Mouse (Mus musculus) stomach, embryonic 14.5 days (tissue): ENCODE measurements at regions not wholly inside any gene's neighbourhood (a gene's known extent, or its start where the extent isn't known, plus 50 kb on each side); places are given as distances from the start of the nearest gene placed in this dataset.
"Not testable (repeated sequence)": the region's sequence is repeated elsewhere in the genome, so short reads cannot be mapped to it uniquely, and the experiment has no call there.

Source experiments
- ATAC-seq: fragments of 200-750 bp; cut with Nextera tagmentation; 2 replicates; pipeline ENCODE4 v1.8.0; 2017; ENCODE audit warnings: low read depth, moderate TSS enrichment; ENCODE audit not compliant: insufficient number of reproducible peaks, insufficient read depth, low FRiP score
- H3K27ac ChIP-seq: fragments of 300-500 bp; sonication (generic); 2 replicates; pipeline ENCODE4 v1.5.1; 2014; ENCODE audit warnings: mild to moderate bottlenecking, low read length, moderate library complexity, mixed read lengths
- H3K27me3 ChIP-seq: fragments of 300-500 bp; sonication (generic); 2 replicates; pipeline ENCODE4 v1.6.1; 2014; ENCODE audit warnings: low read length, control low read depth, mixed read lengths; ENCODE audit not compliant: control insufficient read depth, insufficient read depth
- H3K36me3 ChIP-seq: fragments of 300-500 bp; sonication (generic); 2 replicates; pipeline ENCODE4 v1.6.1; 2014; ENCODE audit warnings: mild to moderate bottlenecking, control low read depth, low read length, moderate library complexity, mixed read lengths; ENCODE audit not compliant: control insufficient read depth, insufficient read depth
- H3K4me1 ChIP-seq: fragments of 300-500 bp; sonication (generic); 2 replicates; pipeline ENCODE4 v1.6.1; 2014; ENCODE audit warnings: low read length, control low read depth, mixed read lengths; ENCODE audit not compliant: control insufficient read depth, insufficient read depth
- H3K4me2 ChIP-seq: fragments of 300-500 bp; sonication (generic); replicated peaks from 2 replicates; pipeline ENCODE4 v1.6.1; 2014; ENCODE audit warnings: low read depth, low read length, control low read depth
- H3K4me3 ChIP-seq: fragments of 300-500 bp; sonication (generic); 2 replicates; pipeline ENCODE4 v1.5.1; 2014; ENCODE audit warnings: low read depth, low read length, control low read depth
- H3K9ac ChIP-seq: fragments of 300-500 bp; sonication (generic); replicated peaks from 2 replicates; pipeline ENCODE4 v1.6.1; 2014; ENCODE audit warnings: low read depth, mild to moderate bottlenecking, control low read depth, low read length, moderate library complexity, mixed read lengths
- H3K9me3 ChIP-seq: fragments of 300-500 bp; sonication (generic); 2 replicates; pipeline ENCODE4 v1.6.1; 2016; ENCODE audit warnings: low read depth, low read length, control low read depth; ENCODE audit not compliant: control insufficient read depth
- WGBS: fragments of 180-500 bp; shearing (Covaris S2); extraction: QIAGEN DNeasy Blood & Tissue Kit; methylation state at CpG from one replicate; pipeline ENCODE4 v1.1.7; 2014; 5-methylcytosine and 5-hydroxymethylcytosine counted together

DNA sequence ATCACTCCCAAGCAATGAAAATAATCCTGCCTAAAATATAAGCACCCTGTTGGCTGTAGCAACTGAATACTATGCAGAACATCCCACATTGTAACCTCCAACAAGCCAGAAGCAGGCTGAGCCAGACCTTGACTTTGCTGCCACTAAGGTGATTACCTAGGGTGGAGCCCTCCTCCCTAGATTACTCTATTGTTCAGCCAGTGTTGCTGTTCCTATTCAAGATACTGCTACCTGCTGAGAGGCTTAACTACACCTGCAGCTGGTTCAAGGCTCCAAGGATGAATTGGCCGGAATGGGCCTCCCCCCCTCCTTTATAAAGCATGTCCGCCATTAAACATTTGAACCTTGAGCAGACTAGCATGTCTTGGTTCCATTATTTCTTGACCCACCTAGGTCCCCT, 311.3 kb upstream of the Lrrn1 start:
- H3K9ac ChIP-seq = no peak overlapping the region
- no peaks in the 10 kb centered on the region for H3K9me3 ChIP-seq
- ATAC-seq = no peak
- 78% methylated on average over 2 of the region's 2 CpGs for WGBS
- no peaks in the 10 kb centered on the region for H3K27me3 ChIP-seq
- H3K4me3 ChIP-seq = no peak overlapping the region
- H3K4me1 ChIP-seq = no peaks in the 10 kb centered on the region
- no peak overlapping the region for H3K4me2 ChIP-seq
- H3K36me3 ChIP-seq = no peaks in the 10 kb centered on the region
- no peak overlapping the region for H3K27ac ChIP-seq

DNA sequence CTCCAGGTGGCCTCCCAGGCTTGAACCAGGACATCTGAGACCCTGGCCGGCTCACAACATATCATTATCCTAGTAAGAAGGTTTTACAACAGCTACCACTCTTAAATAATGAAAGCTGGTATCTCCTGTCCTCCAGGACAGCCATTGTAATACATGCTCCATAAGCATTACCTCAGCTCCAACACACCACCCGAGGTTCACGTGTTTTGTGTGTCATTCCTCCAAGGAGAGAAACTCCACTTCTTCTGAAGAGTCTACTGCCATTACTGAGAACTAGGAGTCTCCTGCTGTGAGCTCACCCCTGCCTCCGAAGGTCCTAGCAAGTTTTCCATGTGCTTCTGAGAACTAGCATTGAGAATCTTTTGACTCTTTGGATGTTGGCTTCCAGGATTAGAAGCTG, 310.8 kb upstream of the Lrrn1 start:
- Histone ChIP-seq H3K4me2 (no peak overlapping the region), H3K27ac (no peak overlapping the region), H3K27me3 (no peaks in the 10 kb centered on the region), H3K36me3 (no peaks in the 10 kb centered on the region), H3K4me1 (no peaks in the 10 kb centered on the region), H3K4me3 (no peak overlapping the region), H3K9ac (no peak overlapping the region), H3K9me3 (no peaks in the 10 kb centered on the region)
- no peak for ATAC-seq
- 75% methylated on average over 4 of the region's 4 CpGs for WGBS

DNA sequence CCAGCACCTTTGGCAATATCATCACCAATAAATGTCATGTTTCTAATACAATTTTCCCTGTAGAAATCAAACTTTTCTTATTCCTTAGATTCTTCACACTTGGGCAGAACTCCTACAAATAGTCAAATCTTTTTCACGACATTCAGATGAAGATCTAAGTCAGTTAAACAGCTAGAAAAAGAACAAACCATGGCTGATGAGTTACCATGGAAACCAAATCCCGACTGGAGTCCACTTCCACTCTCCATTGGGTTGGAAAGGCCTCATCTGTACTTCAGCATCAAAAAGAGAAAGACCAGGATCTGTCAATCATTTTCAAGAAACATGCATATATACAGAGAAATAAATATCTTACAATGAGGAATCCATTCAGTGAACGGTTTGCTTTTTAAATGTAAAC, 307.0 kb upstream of the Lrrn1 start:
- 78% methylated on average over 3 of the region's 3 CpGs for WGBS
- Histone ChIP-seq H3K36me3 (no peaks in the 10 kb centered on the region), H3K27me3 (no peaks in the 10 kb centered on the region), H3K4me1 (no peaks in the 10 kb centered on the region), H3K9ac (no peak overlapping the region), H3K4me2 (no peak overlapping the region), H3K27ac (no peak overlapping the region), H3K9me3 (no peaks in the 10 kb centered on the region), H3K4me3 (no peak overlapping the region)
- no peak for ATAC-seq

DNA sequence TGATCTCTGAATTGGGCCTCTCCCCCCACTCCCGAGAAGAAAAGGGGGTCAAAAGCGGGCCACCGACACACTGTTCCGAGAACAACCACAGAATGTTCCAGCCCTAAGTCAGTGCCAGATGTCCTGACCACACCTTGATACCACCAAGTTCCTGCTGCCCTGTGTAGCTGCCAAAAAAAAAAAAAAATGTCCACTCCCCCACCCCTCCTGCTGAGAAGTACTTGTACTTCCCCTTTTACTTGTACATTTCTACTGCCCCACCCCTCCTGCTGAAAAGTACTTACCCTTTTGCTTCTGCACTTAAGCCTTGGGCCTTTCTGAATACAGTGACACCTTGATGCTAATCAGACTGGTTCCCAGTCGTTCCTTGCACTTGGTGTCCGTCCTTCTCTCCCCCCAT, 299.7 kb upstream of the Lrrn1 start:
- not testable (repeated sequence) for H3K27ac ChIP-seq, H3K4me1 ChIP-seq, ATAC-seq, H3K27me3 ChIP-seq, H3K4me2 ChIP-seq, H3K9ac ChIP-seq, H3K36me3 ChIP-seq, H3K4me3 ChIP-seq, H3K9me3 ChIP-seq
- 86% methylated on average over 6 of the region's 6 CpGs for WGBS

DNA sequence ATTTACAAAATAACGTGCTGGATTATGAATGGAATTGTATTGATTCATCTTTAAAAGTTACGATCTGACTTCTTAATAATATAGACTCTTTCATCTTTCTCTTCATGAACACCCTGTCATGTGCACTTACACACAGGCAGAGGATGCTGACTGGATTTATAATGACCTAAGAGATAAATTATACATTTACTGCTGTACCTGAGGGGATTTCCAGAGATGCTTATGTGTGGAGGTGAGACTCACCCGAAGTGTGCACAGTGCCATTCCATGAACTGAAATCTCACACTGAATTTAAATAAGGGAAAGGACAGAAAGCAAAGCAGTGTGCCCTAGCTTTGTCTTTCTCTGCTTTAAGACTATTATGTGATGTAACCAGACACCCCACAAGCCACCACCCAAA, 291.9 kb upstream of the Lrrn1 start:
- no peaks in the 10 kb centered on the region for H3K9me3 ChIP-seq
- no peak for ATAC-seq
- H3K9ac ChIP-seq = no peak overlapping the region
- no peak overlapping the region for H3K4me3 ChIP-seq
- H3K4me1 ChIP-seq = no peaks in the 10 kb centered on the region
- no peaks in the 10 kb centered on the region for H3K27me3 ChIP-seq
- WGBS = 80% methylated on average over 3 of the region's 3 CpGs
- no peak overlapping the region for H3K4me2 ChIP-seq
- H3K36me3 ChIP-seq = no peaks in the 10 kb centered on the region
- H3K27ac ChIP-seq = no peak overlapping the region

DNA sequence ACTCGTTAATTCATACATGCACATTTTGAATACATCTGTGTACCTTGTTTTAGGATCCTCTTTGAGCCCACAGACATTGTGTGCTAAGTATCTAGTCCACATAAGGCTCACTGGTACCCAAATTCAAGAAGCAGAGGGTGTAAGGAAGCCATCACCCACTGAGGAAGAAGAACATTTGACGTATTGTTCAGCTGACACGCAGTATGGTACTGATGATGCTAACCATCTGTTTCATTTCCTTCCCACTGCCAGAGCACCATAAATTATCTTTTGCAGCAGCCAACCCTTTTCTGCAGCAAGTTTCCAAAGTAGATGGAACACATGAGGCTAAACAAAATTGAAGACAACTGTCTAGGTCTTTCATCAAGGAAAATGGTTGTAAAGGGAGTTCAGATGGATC, 285.6 kb upstream of the Lrrn1 start:
- no peak overlapping the region for H3K27ac ChIP-seq
- ATAC-seq = no peak
- no peaks in the 10 kb centered on the region for H3K27me3 ChIP-seq
- 55% methylated on average over 3 of the region's 3 CpGs for WGBS
- H3K4me3 ChIP-seq = no peak overlapping the region
- no peak overlapping the region for H3K9ac ChIP-seq
- no peaks in the 10 kb centered on the region for H3K4me1 ChIP-seq
- no peaks in the 10 kb centered on the region for H3K9me3 ChIP-seq
- H3K4me2 ChIP-seq = no peak overlapping the region
- no peaks in the 10 kb centered on the region for H3K36me3 ChIP-seq

DNA sequence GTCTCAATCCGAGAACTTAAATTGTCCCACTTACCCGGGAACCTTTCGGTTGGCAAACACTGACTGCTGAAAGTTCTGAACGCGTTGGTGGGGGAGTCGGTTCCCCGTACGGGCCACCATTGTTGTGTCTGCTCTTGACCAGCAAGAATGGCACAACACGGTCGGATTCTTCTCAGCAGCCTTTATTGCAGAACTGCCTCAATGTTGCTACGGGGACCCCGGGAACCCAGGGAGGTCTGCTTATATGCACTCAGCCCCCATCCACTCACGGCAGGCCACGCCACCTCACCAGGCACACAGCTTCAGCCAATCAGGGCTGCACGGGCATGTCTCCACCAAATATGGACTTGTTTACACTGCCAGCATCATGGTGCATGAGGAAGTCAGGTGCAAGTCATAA, 249.2 kb upstream of the Lrrn1 start:
- Histone ChIP-seq H3K4me3 (no peak overlapping the region), H3K9ac (no peak overlapping the region), H3K4me1 (no peaks in the 10 kb centered on the region), H3K27ac (no peak overlapping the region), H3K4me2 (no peak overlapping the region), H3K36me3 (no peaks in the 10 kb centered on the region), H3K9me3 (no peaks in the 10 kb centered on the region), H3K27me3 (no peaks in the 10 kb centered on the region)
- WGBS = 95% methylated on average over 15 of the region's 15 CpGs
- ATAC-seq = no peak

DNA sequence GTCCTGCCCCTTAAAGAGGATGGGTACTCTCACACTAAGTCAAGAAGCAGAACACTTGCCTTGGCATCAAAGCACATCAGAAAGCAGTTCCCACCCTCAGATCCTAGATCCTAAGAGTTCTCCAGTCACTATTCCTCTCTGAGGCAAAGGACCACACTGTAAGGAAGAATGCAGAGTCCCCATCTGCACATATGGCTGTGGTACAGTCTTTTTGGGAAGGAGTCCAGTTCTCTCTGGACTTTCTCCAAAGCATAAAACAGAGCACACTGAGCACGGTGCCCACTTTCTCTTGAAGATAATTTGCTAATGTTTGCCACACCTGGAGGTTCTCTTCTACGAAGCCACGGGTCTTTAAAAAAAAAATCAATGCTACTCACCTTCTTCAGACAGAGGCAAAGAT, 238.7 kb upstream of the Lrrn1 start:
- no peaks in the 10 kb centered on the region for H3K9me3 ChIP-seq
- H3K4me2 ChIP-seq = no peak overlapping the region
- no peak for ATAC-seq
- no peaks in the 10 kb centered on the region for H3K4me1 ChIP-seq
- H3K9ac ChIP-seq = no peak overlapping the region
- H3K27me3 ChIP-seq = no peaks in the 10 kb centered on the region
- no peak overlapping the region for H3K27ac ChIP-seq
- H3K4me3 ChIP-seq = no peak overlapping the region
- H3K36me3 ChIP-seq = no peaks in the 10 kb centered on the region
- WGBS = 69% methylated on average over 3 of the region's 3 CpGs

DNA sequence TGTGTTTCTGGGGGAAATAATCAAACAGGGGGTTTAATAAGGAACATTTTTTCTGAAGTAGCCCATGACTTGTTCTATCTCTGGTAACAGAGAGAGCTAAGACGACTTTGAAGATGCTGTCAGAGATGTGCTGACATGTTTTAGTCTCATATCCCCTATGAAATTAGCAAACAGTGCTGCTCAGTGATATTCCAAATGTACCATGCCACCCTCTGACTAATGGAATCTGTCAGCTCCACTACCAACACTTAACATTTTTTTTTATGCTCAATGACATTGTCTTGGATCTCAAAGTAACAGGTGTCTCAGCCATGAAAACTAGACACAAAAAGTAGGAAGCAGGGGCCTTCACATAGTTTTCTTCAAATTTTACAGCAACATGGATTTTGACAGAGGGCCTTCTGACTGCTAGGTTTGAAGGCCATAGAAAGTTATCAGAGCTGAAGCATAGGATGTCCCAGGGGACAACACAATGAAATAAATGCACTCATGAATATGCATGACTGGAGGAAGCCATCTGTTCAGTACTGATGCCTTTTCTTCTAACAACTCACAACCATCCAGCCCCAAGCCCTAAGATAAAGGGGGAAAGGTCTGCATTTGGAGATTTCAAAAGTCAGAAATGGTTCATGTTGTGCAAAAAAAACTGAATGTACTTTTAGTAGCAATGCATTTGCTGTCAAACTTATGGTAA, 225.7 kb upstream of the Lrrn1 start:
- Histone ChIP-seq H3K27ac (no peak overlapping the region), H3K36me3 (no peaks in the 10 kb centered on the region), H3K27me3 (no peaks in the 10 kb centered on the region), H3K9me3 (no peaks in the 10 kb centered on the region), H3K4me2 (no peak overlapping the region), H3K4me1 (no peaks in the 10 kb centered on the region), H3K9ac (no peak overlapping the region), H3K4me3 (no peak overlapping the region)
- WGBS = 83% methylated on average over 1 of the region's 1 CpGs
- ATAC-seq = no peak
